Mouse (Mus musculus) adrenal gland, postnatal 25 days (tissue): ENCODE measurements around the gene Cdk16. TPM values are rescaled to one million over a fixed set of nuclear protein-coding genes. Genes with fewer than 3 reads are reported as not detected.

ENCODE experiments used
- total RNA-seq: library from RNA; stranded (reverse); gene quantifications from 2 replicates; pipeline ENCODE4 v1.2.3, GENCODE M21; 2021

The Cdk16 gene
- total RNA-seq, 1 experiment from 2014 or later = 178 TPM

Other genes with a start within 250 kb of the Cdk16 start
- gene Rgn, start 138.2 kb upstream of the Cdk16 start, total RNA-seq = 3.3 and 7.5 TPM in 2 replicates
- 36.6 and 44.7 TPM in 2 replicates for gene Rbm10, start 70.5 kb upstream of the Cdk16 start, total RNA-seq
- gene Ndufb11, start 70.3 kb upstream of the Cdk16 start, total RNA-seq = 325 and 354 TPM in 2 replicates
- 472 and 515 TPM in 2 replicates for gene Uba1, start 29.6 kb upstream of the Cdk16 start, total RNA-seq
- 23.0 and 33.3 TPM in 2 replicates for gene Usp11, start 16.0 kb downstream of the Cdk16 start, total RNA-seq
- gene Araf, start 109.9 kb downstream of the Cdk16 start, total RNA-seq = 135 and 142 TPM in 2 replicates
- 29.4 and 31.1 TPM in 2 replicates for gene Timp1, start 182.2 kb downstream of the Cdk16 start, total RNA-seq
- 7.2 and 9.2 TPM in 2 replicates for gene Syn1, start 233.1 kb downstream of the Cdk16 start, total RNA-seq
- 9.4 and 9.8 TPM in 2 replicates for gene Cfp, start 243.6 kb downstream of the Cdk16 start, total RNA-seq